Mouse (Mus musculus): ENCODE data around the gene Mtrf1.
"Not testable (repeated sequence)": the region's sequence is repeated elsewhere in the genome, so short reads cannot be mapped to it uniquely, and the experiment has no call there.

DNA sequence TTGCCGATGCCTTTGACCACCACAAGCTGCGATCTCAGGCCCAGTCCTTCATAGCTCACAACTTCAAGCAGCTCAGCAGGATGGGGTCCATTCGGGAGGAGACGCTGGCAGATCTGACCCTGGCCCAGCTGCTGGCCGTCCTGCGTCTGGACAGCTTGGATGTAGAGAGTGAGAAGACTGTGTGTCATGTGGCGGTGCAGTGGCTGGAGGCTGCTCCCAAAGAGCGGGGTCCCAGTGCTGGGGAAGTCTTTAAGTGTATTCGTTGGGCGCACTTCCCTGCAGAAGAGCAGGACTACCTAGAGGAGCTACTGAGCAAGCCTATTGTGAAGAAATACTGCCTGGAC lies 55.0 kb downstream of the Mtrf1 start:
- not testable (repeated sequence) for TF ChIP-seq CTCF (IDR thresholded peaks at IDR 0.05; ENCODE audit: extremely low read depth, insufficient read depth, insufficient read length, insufficient replicate concordance); POLR2A (IDR thresholded peaks at IDR 0.05; ENCODE audit: low read depth, low read length)

All from spleen, adult 2 months (tissue).